Mouse (Mus musculus) frontal cortex, postnatal 36 days (tissue): Measurements from ENCODE around the gene Plau.

ENCODE experiments used
- DNase-seq, 2 experiments: peaks; one replicate each; pipeline ENCODE4 v3.0.0; 2022; ENCODE audit warnings: low spot score in 2 of 2

The Plau gene

GRCm38 (mm10) chr14:20806116-20806840 lies 30.2 kb upstream of the Plau start:
- no peak for DNase-seq

DNA sequence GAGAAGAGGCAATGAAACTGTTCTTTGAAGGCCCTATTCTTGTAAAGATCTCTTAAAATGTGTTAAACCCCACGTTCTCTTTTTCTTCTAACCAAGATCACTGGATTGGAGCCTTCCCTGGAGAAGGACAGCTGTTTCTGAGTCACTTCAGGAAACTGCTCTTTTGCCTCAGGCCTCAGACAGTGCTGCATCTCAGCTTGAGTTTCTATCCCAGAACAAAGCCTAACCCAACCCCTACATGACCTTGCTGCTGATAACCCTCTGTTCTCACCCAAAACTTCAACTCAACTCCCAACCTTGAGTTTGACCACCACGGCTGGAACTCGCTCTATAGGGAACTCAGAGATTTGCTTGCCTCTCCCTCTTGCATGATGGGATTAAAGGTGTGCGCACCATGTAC lies 27.1 kb upstream of the Plau start:
- DNase-seq = no peak

DNA sequence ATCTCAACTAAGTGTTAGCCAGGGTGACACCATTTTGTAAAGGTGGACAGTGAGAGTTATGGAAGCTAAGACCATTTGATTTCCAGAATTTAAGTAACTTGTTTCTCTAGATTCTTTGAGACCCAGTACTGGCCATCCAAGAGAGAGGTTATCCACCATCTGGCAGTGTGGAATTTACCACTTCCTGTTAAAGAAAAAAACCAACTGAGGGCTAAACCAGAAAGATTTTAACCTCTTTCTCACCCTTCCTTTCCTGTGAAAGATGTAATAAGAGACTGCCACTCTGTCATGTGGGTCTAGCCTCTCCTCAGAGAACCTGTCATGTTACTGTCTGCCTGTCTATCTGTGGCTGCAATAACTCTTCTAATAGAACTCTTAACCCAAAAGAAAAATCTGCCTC lies 26.6 kb upstream of the Plau start:
- no peak for DNase-seq

DNA sequence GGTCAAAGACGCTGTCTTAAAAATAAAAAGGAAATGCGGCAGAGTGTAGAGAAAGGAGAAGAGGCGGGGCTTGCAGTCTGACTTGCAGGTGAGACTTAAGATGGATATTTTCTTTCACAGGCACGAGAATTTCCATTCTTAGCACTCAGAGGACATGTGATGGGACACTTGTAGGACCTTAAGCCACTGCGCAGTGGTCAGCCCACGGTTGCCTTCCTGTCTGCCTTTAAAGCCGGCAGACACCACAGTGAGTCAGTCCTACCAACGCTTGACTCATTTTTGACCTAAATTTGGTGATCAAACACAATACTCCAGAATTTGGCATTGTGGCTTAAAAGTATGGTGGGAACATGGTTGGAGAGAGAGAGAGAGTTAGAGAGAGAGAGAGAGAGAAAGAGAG lies 25.2 kb upstream of the Plau start:
- DNase-seq = no peak

GRCm38 (mm10) chr14:20811779-20812406 lies 24.6 kb upstream of the Plau start:
- no peak for DNase-seq

DNA sequence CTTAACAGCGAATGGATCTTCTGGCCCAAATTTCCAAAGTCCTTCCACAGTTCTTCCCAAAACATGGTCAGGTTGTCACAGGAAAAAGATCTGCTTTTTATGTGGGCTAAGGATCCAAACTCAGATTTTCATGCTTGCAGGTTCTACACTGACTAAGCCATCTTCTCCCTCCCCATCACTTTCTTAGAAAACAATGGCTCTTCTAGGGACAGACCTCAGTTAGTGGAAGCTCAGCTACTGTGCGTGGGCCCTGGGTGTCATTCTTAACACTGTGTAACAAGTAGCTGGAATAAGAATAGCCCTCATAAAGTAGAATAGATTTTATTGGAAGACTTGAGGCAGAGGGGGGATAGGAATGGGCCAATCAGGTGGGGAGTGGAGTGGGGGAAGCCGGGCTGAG lies 21.0 kb upstream of the Plau start:
- no peak for DNase-seq

DNA sequence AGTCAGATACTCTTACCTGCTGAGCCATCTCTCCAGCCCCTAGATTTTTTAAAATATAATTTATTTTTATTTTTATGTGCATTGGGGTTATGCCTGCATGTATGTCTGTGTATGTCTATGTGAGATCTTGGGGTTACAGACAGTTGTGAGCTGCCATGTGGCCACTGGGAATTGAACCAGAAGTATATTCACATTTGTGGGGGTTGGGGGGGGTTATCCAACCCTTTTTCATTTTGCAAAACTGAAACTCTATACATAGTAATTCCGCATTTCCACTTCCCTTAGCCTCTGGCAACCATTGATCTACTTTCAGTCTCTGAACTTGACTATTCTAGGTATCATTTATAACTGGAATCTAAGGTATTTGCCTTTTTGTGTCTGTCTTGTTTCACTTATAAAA lies 11.9 kb upstream of the Plau start:
- no peak for DNase-seq

- peak in 1 of 2 experiments; percentile 48 for DNase-seq
Observed at GRCm38 (mm10) chr14:20825516-20825915, 10.9 kb upstream of the Plau start.

DNA sequence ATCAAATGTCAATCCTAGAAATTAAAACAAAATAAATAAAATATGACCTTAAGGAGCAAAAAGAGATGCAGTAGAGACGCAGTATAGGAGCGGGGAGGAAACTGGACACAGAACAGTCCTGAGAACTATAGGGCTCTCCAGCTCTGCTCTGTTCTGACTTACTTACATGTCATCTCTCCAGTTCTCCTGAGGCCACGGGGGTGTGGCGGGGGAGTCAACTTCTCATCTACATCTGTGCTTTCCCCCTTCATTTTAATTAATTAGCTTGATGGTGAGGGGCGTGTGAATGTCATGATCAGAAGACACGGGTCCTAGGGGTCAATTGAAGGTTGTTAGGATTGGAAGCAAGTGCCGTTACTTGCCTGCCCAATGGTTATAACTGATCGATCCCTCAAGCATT lies 9.4 kb upstream of the Plau start:
- no peak for DNase-seq

- DNase-seq = no peak
Observed at GRCm38 (mm10) chr14:20827491-20827890, 9.0 kb upstream of the Plau start.

- DNase-seq = no peak
Observed at GRCm38 (mm10) chr14:20828524-20828923, 7.9 kb upstream of the Plau start.

- no peak for DNase-seq
Observed at GRCm38 (mm10) chr14:20829523-20830366, 6.7 kb upstream of the Plau start.

DNA sequence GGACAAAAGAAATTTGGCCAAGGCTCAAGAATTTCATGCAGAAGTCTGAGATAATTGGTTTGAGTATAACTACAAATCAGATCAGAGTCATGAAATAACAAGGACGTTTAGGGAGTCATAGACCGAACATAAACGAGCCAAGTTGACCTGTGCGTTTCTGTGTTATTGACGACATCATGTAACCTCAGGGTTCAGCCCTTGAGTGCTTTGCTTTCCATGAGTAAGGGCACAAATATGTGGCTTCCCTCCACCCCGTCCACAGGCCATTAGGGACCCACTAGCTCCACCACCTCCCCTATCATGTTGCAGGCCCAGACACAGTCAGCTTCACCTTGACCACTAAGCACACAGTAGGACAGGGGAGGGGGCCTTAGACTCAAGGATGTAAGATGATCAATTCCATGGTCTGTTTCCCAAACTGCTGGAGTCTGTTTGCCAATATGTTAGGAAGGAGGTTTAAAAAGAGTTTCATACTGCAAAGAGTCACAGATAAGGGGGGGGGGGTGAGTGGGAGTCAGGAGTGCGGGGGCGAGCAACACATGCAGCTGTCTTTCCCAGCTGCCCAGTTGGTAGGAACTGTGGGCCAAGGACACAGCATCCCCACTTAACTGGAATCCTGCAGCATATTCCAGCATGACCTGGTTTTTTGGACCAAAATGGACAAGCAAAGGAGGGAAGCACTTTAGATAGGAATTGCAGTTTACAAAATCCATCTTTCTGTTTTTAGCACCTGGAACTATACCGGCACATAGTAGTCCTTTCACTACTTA lies 5.1 kb upstream of the Plau start:
- no peak for DNase-seq

DNA sequence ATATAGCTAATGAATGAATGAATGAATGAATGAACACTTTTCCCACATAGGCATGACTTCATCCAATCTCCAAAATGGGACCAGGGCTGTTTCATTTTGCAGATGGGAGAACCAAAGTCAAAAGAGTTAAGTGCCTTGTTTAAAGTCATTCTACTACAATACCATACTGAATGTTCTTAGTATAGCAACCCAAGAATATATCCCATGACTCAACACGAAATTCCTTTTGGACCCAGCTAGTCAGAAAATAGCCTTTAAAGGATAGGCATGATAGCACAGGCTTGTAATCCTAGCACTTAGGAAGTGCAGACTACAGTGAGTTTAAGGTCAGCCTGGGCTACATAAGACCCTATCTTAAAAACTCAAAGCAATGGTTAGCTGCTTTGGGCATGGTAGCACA lies 4.5 kb upstream of the Plau start:
- DNase-seq = no peak

DNA sequence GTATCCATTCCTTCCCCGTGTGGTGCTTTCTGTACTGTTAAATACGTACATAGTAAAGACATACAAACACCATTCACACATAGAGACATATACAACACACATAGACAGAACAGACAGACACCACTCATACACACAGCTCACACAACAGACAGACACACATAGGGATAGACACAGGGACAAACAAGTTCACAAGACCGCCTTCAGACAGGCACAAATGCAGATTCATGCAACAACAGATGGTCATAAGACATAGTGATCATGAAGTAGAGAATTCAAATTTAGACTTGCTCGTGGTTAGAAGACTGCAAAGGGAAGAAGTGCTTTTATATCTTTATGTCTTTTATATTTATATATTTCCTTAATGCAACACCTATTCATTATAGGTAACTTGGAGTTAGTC lies 2.9 kb upstream of the Plau start:
- peak in 1 of 2 experiments; percentile 43 for DNase-seq

GRCm38 (mm10) chr14:20834136-20834535 lies 2.3 kb upstream of the Plau start:
- no peak for DNase-seq

- DNase-seq = no peak
Observed at GRCm38 (mm10) chr14:20836905-20837376, 481 bp downstream of the Plau start.

DNA sequence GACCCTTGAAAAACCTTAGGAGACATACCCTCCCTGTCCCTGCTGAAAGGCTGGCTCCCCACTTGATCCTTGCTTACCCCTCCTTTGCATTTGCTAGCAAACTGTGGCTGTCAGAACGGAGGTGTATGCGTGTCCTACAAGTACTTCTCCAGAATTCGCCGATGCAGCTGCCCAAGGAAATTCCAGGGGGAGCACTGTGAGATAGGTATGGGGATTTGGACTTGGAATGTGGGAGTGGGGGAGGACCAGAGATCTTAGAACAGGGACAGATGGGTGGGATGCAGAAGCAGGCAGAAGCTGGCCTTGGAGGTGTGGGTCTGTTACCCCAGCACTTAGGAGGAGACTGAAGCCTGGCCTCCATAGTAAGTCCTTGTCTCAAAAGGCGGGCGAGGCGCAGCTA lies 1.2 kb downstream of the Plau start:
- no peak for DNase-seq

DNA sequence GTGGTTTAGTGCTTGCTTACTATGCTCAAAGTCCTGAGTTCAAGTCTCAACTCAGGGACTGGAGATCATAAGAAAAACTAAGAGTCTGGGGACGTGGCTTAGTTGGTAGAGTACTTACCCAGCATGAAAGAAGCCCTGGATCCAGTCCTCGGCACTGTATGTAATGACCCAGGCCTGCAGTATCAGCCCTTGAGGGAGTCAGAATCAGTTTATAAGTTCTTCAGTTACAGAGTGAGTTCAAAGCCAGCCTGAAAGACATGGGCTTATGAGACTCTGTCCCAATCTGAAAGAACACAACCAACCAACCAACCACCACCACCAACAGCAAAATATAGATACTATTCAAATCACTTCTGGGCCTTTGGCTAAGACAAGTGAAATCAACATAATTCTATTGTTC lies 5.1 kb downstream of the Plau start:
- DNase-seq = no peak

GRCm38 (mm10) chr14:20842629-20843028 lies 6.2 kb downstream of the Plau start:
- DNase-seq = no peak

DNA sequence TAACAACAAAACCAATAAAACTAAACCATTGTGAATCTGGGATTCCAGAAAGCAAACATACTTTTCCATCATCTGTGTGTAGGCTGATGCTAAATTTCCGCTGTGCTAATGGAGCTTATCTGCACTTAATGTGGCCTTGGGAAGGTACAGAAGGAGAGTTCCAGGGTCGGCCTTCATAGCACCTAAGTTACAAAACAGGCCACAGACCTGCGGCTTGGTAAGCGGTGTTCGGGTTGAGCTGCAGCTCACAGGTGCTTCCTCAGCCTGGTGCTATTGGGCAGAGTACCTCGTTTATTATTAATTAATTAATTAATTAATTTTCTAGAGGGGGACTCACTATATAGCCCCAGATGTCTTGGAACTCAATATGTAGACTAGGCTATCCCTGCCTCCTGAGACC lies 7.7 kb downstream of the Plau start:
- DNase-seq = no peak
